In the genomic region with DNA sequence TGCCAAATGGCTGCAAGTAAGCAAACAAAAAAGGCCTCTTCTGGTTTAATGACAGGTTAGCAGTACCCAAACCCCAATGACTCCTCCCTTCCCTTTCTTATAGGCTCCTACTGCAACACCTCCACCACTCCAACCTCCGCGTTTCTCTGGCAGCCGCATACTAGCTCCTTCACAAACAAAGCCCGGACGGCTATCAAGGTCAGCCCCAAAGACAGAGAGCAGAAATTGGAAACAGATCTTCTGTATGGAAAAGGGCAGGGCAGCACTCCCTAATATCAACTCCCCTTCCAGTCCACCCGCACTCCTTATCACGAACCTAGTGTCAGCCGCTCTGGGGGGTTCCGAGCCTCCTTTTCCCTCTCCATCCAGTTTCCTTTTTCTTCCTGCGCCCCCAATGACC, we compare ENCODE assay signal across 8 mouse cellular contexts.
DNase-seq lines count a peak whose midpoint lies in the region; ATAC-seq and TF ChIP-seq lines count a peak whose summit lies in the region.

No protein-coding gene starts in this region.

- peaks cover 3% of the 10 kb centered on the region for H3K4me1 ChIP-seq in testis, adult 2 months (ENCODE audit: control insufficient read depth, insufficient read depth, low read length)
- peaks cover 40% of the 10 kb centered on the region for H3K4me1 ChIP-seq in forebrain, embryonic 15.5 days
- peaks cover 17% of the 10 kb centered on the region; the same call in 1 of the 2 replicates for H3K4me1 ChIP-seq in limb, embryonic 15.5 days

- H3K4me3 ChIP-seq in testis, adult 2 months (ENCODE audit: control insufficient read depth, low read depth, low read length) = peak overlapping the region; percentile 100
- H3K4me3 ChIP-seq in forebrain, embryonic 15.5 days = peak overlapping the region; percentile 74
- H3K4me3 ChIP-seq in limb, embryonic 15.5 days = peak overlapping the region; percentile 71

- peak overlapping the region; percentile 99 for H3K27ac ChIP-seq in testis, adult 2 months (ENCODE audit: control insufficient read depth, insufficient read depth, low read depth, low read length)
- H3K27ac ChIP-seq in forebrain, embryonic 15.5 days (replicated peaks) = peak overlapping the region; percentile 97
- H3K27ac ChIP-seq in limb, embryonic 15.5 days = peak overlapping the region; percentile 98

- H3K27me3 ChIP-seq in testis, adult 2 months (ENCODE audit: control insufficient read depth, insufficient read depth, low read length) = no peaks in the 10 kb centered on the region
- no peaks in the 10 kb centered on the region for H3K27me3 ChIP-seq in forebrain, embryonic 15.5 days
- no peaks in the 10 kb centered on the region for H3K27me3 ChIP-seq in limb, embryonic 15.5 days

- no peak for TF ChIP-seq POLR2A in testis, adult 2 months (IDR thresholded peaks at IDR 0.05; ENCODE audit: control insufficient read depth, low read depth, low read length)

- no peak for DNase-seq in testis, postnatal 10 days (ENCODE audit: low spot score)
- peak; percentile 16 for DNase-seq in cerebellum, adult 11 months
- peak; percentile 44 for DNase-seq in induced T-regulatory cell, adult 2 months (ENCODE audit: low read depth)
- peak; percentile 28 for DNase-seq in naive thymus-derived CD4-positive, alpha-beta T cell, adult 2 months (ENCODE audit: low read depth)
- DNase-seq in spleen, postnatal 10 days (ENCODE audit: low spot score in 2 of 2) = no peak

- H3K9me3 ChIP-seq in forebrain, embryonic 15.5 days = no peaks in the 10 kb centered on the region
- no peaks in the 10 kb centered on the region for H3K9me3 ChIP-seq in limb, embryonic 15.5 days

- no peak for TF ChIP-seq CTCF in testis, adult 2 months (IDR thresholded peaks at IDR 0.05; ENCODE audit: control insufficient read depth, insufficient read depth, insufficient replicate concordance, low read depth, low read length)

- under 1% methylated on average over 10 of the region's 10 CpGs for WGBS in forebrain, embryonic 15.5 days
- WGBS in limb, embryonic 15.5 days = 3% methylated on average over 10 of the region's 10 CpGs

- ATAC-seq in forebrain, embryonic 15.5 days (replicated peaks) = no peak
- no peak for ATAC-seq in limb, embryonic 15.5 days (ENCODE audit: insufficient number of reproducible peaks, low FRiP score, low TSS enrichment, low read depth)

- no peaks in the 10 kb centered on the region for H3K36me3 ChIP-seq in testis, adult 2 months (ENCODE audit: control insufficient read depth, insufficient read depth, low read length)
- peaks cover 12% of the 10 kb centered on the region; the same call in 1 of the 2 replicates for H3K36me3 ChIP-seq in forebrain, embryonic 15.5 days
- no peaks in the 10 kb centered on the region for H3K36me3 ChIP-seq in limb, embryonic 15.5 days

- peak overlapping the region; percentile 51 for H3K4me2 ChIP-seq in forebrain, embryonic 15.5 days (replicated peaks)
- peak overlapping the region; percentile 60 for H3K4me2 ChIP-seq in limb, embryonic 15.5 days

- peak overlapping the region; percentile 92 for H3K9ac ChIP-seq in forebrain, embryonic 15.5 days (replicated peaks)
- peak overlapping the region; percentile 79 for H3K9ac ChIP-seq in limb, embryonic 15.5 days

Comparison
In these comparisons a context has a peak if more than half of its experiments do, and no peak if none do; other contexts are left out.
1. DNase-seq: peak in cerebellum, adult 11 months (single experiment), induced T-regulatory cell, adult 2 months (single experiment) and naive thymus-derived CD4-positive, alpha-beta T cell, adult 2 months (single experiment); none in testis, postnatal 10 days (single experiment) and spleen, postnatal 10 days (0 of 2).
2. Peak in every context shown above with its lines, with median percentiles within 50 percentile points of each other: H3K27ac ChIP-seq and H3K4me3 ChIP-seq.